Mouse (Mus musculus): ENCODE results near the gene Tut1. TPM values are rescaled to one million over a fixed set of nuclear protein-coding genes. Genes with fewer than 3 reads are reported as not detected.
"Not testable (repeated sequence)": the region's sequence is repeated elsewhere in the genome, so short reads cannot be mapped to it uniquely, and the experiment has no call there.

Gene Tut1
- polyA plus RNA-seq, 1 experiment from 2014 or later, result 23.7 TPM

GRCm38 (mm10) chr19:8996601-8997000 lies 43.0 kb downstream of the Tut1 start:
- ATAC-seq (ENCODE audit: low FRiP score), result no peak
- no peaks in the 10 kb centered on the region for H3K4me1 ChIP-seq (replicated peaks; ENCODE audit: control insufficient read depth, insufficient read depth, low read length)
- no peak overlapping the region for H3K27ac ChIP-seq (ENCODE audit: low read depth, low read length)
- H3K27me3 ChIP-seq (ENCODE audit: control insufficient read depth, insufficient read depth, low read length), result no peaks in the 10 kb centered on the region
- H3K36me3 ChIP-seq (ENCODE audit: control insufficient read depth, insufficient read depth, low read length), result no peaks in the 10 kb centered on the region
- no peak overlapping the region for H3K4me3 ChIP-seq (ENCODE audit: low read depth, low read length)
- WGBS, result 93% methylated on average over 6 of the region's 6 CpGs
- no peak for DNase-seq (ENCODE audit: low spot score)
- H3K9ac ChIP-seq (ENCODE audit: low read depth, low read length), result no peak overlapping the region
- no peak overlapping the region for H3K4me2 ChIP-seq (replicated peaks; ENCODE audit: low read depth, low read length)
- H3K9me3 ChIP-seq (ENCODE audit: control insufficient read depth, low read length), result no peaks in the 10 kb centered on the region

- H3K9ac ChIP-seq (ENCODE audit: low read depth, low read length), result no peak overlapping the region
- H3K9me3 ChIP-seq (ENCODE audit: control insufficient read depth, low read length), result no peaks in the 10 kb centered on the region
- H3K4me2 ChIP-seq (replicated peaks; ENCODE audit: low read depth, low read length), result no peak overlapping the region
- WGBS, result 76% methylated on average over 4 of the region's 4 CpGs
- no peak for DNase-seq (ENCODE audit: low spot score)
- no peaks in the 10 kb centered on the region for H3K27me3 ChIP-seq (ENCODE audit: control insufficient read depth, insufficient read depth, low read length)
- H3K4me1 ChIP-seq (replicated peaks; ENCODE audit: control insufficient read depth, insufficient read depth, low read length), result no peaks in the 10 kb centered on the region
- no peaks in the 10 kb centered on the region for H3K36me3 ChIP-seq (ENCODE audit: control insufficient read depth, insufficient read depth, low read length)
- no peak for ATAC-seq (ENCODE audit: low FRiP score)
- H3K4me3 ChIP-seq (ENCODE audit: low read depth, low read length), result no peak overlapping the region
- H3K27ac ChIP-seq (ENCODE audit: low read depth, low read length), result no peak overlapping the region
Observed at GRCm38 (mm10) chr19:8997546-8997945, 43.9 kb downstream of the Tut1 start.

- H3K4me2 ChIP-seq (replicated peaks; ENCODE audit: low read depth, low read length), result no peak overlapping the region
- WGBS, result 94% methylated on average over 6 of the region's 6 CpGs
Observed at GRCm38 (mm10) chr19:8998546-8998945, 44.9 kb downstream of the Tut1 start.

GRCm38 (mm10) chr19:8999223-8999622 lies 45.6 kb downstream of the Tut1 start:
- ATAC-seq (ENCODE audit: low FRiP score), result no peak
- H3K4me3 ChIP-seq (ENCODE audit: low read depth, low read length), result no peak overlapping the region
- no peaks in the 10 kb centered on the region for H3K9me3 ChIP-seq (ENCODE audit: control insufficient read depth, low read length)
- H3K4me2 ChIP-seq (replicated peaks; ENCODE audit: low read depth, low read length), result no peak overlapping the region
- H3K27ac ChIP-seq (ENCODE audit: low read depth, low read length), result no peak overlapping the region
- H3K9ac ChIP-seq (ENCODE audit: low read depth, low read length), result no peak overlapping the region
- no peaks in the 10 kb centered on the region for H3K4me1 ChIP-seq (replicated peaks; ENCODE audit: control insufficient read depth, insufficient read depth, low read length)
- 96% methylated on average over 4 of the region's 4 CpGs for WGBS
- no peaks in the 10 kb centered on the region for H3K36me3 ChIP-seq (ENCODE audit: control insufficient read depth, insufficient read depth, low read length)
- H3K27me3 ChIP-seq (ENCODE audit: control insufficient read depth, insufficient read depth, low read length), result no peaks in the 10 kb centered on the region
- no peak for DNase-seq (ENCODE audit: low spot score)

More at GRCm38 (mm10) chr19:8998546-8998945, 44.9 kb downstream of the Tut1 start:
- Histone ChIP-seq H3K9ac (ENCODE audit: low read depth, low read length) (no peak overlapping the region), H3K9me3 (ENCODE audit: control insufficient read depth, low read length) (no peaks in the 10 kb centered on the region), H3K36me3 (ENCODE audit: control insufficient read depth, insufficient read depth, low read length) (no peaks in the 10 kb centered on the region), H3K27me3 (ENCODE audit: control insufficient read depth, insufficient read depth, low read length) (no peaks in the 10 kb centered on the region), H3K27ac (ENCODE audit: low read depth, low read length) (no peak overlapping the region), H3K4me1 (replicated peaks; ENCODE audit: control insufficient read depth, insufficient read depth, low read length) (no peaks in the 10 kb centered on the region), H3K4me3 (ENCODE audit: low read depth, low read length) (no peak overlapping the region)
- no peak for ATAC-seq (ENCODE audit: low FRiP score)
- no peak for DNase-seq (ENCODE audit: low spot score)

- ATAC-seq (ENCODE audit: low FRiP score); DNase-seq (ENCODE audit: low spot score); H3K9ac ChIP-seq (ENCODE audit: low read depth, low read length); H3K4me3 ChIP-seq (ENCODE audit: low read depth, low read length); H3K4me2 ChIP-seq (replicated peaks; ENCODE audit: low read depth, low read length); H3K9me3 ChIP-seq (ENCODE audit: control insufficient read depth, low read length); H3K27me3 ChIP-seq (ENCODE audit: control insufficient read depth, insufficient read depth, low read length); H3K27ac ChIP-seq (ENCODE audit: low read depth, low read length); H3K4me1 ChIP-seq (replicated peaks; ENCODE audit: control insufficient read depth, insufficient read depth, low read length); H3K36me3 ChIP-seq (ENCODE audit: control insufficient read depth, insufficient read depth, low read length): not testable (repeated sequence)
- 95% methylated on average over 2 of the region's 2 CpGs for WGBS
Observed at GRCm38 (mm10) chr19:9006915-9007314, 53.3 kb downstream of the Tut1 start.

Other genes with a start within 250 kb of the Tut1 start
- gene Slc3a2, start 230.5 kb upstream of the Tut1 start, polyA plus RNA-seq (2014; fragmentation: Nextera tagmentation; extraction: Ambion mirVana), result 123 and 136 TPM in 2 replicates
- 83.6 and 87.1 TPM in 2 replicates for gene Wdr74, start 218.0 kb upstream of the Tut1 start, polyA plus RNA-seq (2014; fragmentation: Nextera tagmentation; extraction: Ambion mirVana)
- gene 1700092M07Rik, start 213.1 kb upstream of the Tut1 start, polyA plus RNA-seq (2014; fragmentation: Nextera tagmentation; extraction: Ambion mirVana), result 1.6 and 2.6 TPM in 2 replicates
- 100 and 111 TPM in 2 replicates for gene Stx5a, start 212.4 kb upstream of the Tut1 start, polyA plus RNA-seq (2014; fragmentation: Nextera tagmentation; extraction: Ambion mirVana)
- gene Nxf1, start 196.8 kb upstream of the Tut1 start, polyA plus RNA-seq (2014; fragmentation: Nextera tagmentation; extraction: Ambion mirVana), result 213 and 224 TPM in 2 replicates
- 192 and 194 TPM in 2 replicates for gene Tmem223, start 182.9 kb upstream of the Tut1 start, polyA plus RNA-seq (2014; fragmentation: Nextera tagmentation; extraction: Ambion mirVana)
- gene Tmem179b, start 179.4 kb upstream of the Tut1 start, polyA plus RNA-seq (2014; fragmentation: Nextera tagmentation; extraction: Ambion mirVana), result 46.4 and 50.8 TPM in 2 replicates
- 15.4 and 17.1 TPM in 2 replicates for gene Taf6l, start 167.4 kb upstream of the Tut1 start, polyA plus RNA-seq (2014; fragmentation: Nextera tagmentation; extraction: Ambion mirVana)
- 184 and 194 TPM in 2 replicates for gene Polr2g, start 155.3 kb upstream of the Tut1 start, polyA plus RNA-seq (2014; fragmentation: Nextera tagmentation; extraction: Ambion mirVana)
- gene Zbtb3, start 151.3 kb upstream of the Tut1 start, polyA plus RNA-seq (2014; fragmentation: Nextera tagmentation; extraction: Ambion mirVana), result 5.7 and 7.5 TPM in 2 replicates
- 47.0 and 53.1 TPM in 2 replicates for gene Ttc9c, start 134.5 kb upstream of the Tut1 start, polyA plus RNA-seq (2014; fragmentation: Nextera tagmentation; extraction: Ambion mirVana)
- gene Hnrnpul2, start 133.8 kb upstream of the Tut1 start, polyA plus RNA-seq (2014; fragmentation: Nextera tagmentation; extraction: Ambion mirVana), result 7.0 and 10.1 TPM in 2 replicates
- not detected in 2 replicates for gene AC129217.1, start 124.1 kb upstream of the Tut1 start, polyA plus RNA-seq (2014; fragmentation: Nextera tagmentation; extraction: Ambion mirVana)
- gene Bscl2, start 116.4 kb upstream of the Tut1 start, polyA plus RNA-seq (2014; fragmentation: Nextera tagmentation; extraction: Ambion mirVana), result 55.6 and 59.6 TPM in 2 replicates
- gene Gng3, start 114.7 kb upstream of the Tut1 start, polyA plus RNA-seq (2014; fragmentation: Nextera tagmentation; extraction: Ambion mirVana), result 158 TPM in 2 replicates
- 0.32 and 0.37 TPM in 2 replicates for gene Lrrn4cl, start 103.1 kb upstream of the Tut1 start, polyA plus RNA-seq (2014; fragmentation: Nextera tagmentation; extraction: Ambion mirVana)
- gene Ubxn1, start 82.4 kb upstream of the Tut1 start, polyA plus RNA-seq (2014; fragmentation: Nextera tagmentation; extraction: Ambion mirVana), result 164 and 180 TPM in 2 replicates
- 56.1 and 57.2 TPM in 2 replicates for gene Uqcc3, start 72.9 kb upstream of the Tut1 start, polyA plus RNA-seq (2014; fragmentation: Nextera tagmentation; extraction: Ambion mirVana)
- gene Lbhd1, start 70.1 kb upstream of the Tut1 start, polyA plus RNA-seq (2014; fragmentation: Nextera tagmentation; extraction: Ambion mirVana), result 89.6 and 103 TPM in 2 replicates
- not detected in 2 replicates for gene Gm49403, start 69.9 kb upstream of the Tut1 start, polyA plus RNA-seq (2014; fragmentation: Nextera tagmentation; extraction: Ambion mirVana)
- gene 1810009A15Rik, start 65.0 kb upstream of the Tut1 start, polyA plus RNA-seq (2014; fragmentation: Nextera tagmentation; extraction: Ambion mirVana), result 107 and 112 TPM in 2 replicates
- gene Gm49416, start 64.9 kb upstream of the Tut1 start, polyA plus RNA-seq (2014; fragmentation: Nextera tagmentation; extraction: Ambion mirVana), result not detected in 2 replicates
- gene Ints5, start 60.8 kb upstream of the Tut1 start, polyA plus RNA-seq (2014; fragmentation: Nextera tagmentation; extraction: Ambion mirVana), result 26.1 and 32.1 TPM in 2 replicates
- gene Ganab, start 55.8 kb upstream of the Tut1 start, polyA plus RNA-seq (2014; fragmentation: Nextera tagmentation; extraction: Ambion mirVana), result 89.8 and 102 TPM in 2 replicates
- gene B3gat3, start 33.5 kb upstream of the Tut1 start, polyA plus RNA-seq (2014; fragmentation: Nextera tagmentation; extraction: Ambion mirVana), result 43.5 and 45.8 TPM in 2 replicates
- gene Rom1, start 24.5 kb upstream of the Tut1 start, polyA plus RNA-seq (2014; fragmentation: Nextera tagmentation; extraction: Ambion mirVana), result 1.0 and 1.1 TPM in 2 replicates
- gene Eml3, start 24.3 kb upstream of the Tut1 start, polyA plus RNA-seq (2014; fragmentation: Nextera tagmentation; extraction: Ambion mirVana), result 6.5 and 7.8 TPM in 2 replicates
- gene Mta2, start 12.0 kb upstream of the Tut1 start, polyA plus RNA-seq (2014; fragmentation: Nextera tagmentation; extraction: Ambion mirVana), result 45.6 and 52.3 TPM in 2 replicates
- 462 and 475 TPM in 2 replicates for gene Eef1g, start 13.2 kb downstream of the Tut1 start, polyA plus RNA-seq (2014; fragmentation: Nextera tagmentation; extraction: Ambion mirVana)
- 6.0 and 14.1 TPM in 2 replicates for gene Ahnak, start 35.4 kb downstream of the Tut1 start, polyA plus RNA-seq (2014; fragmentation: Nextera tagmentation; extraction: Ambion mirVana)
- gene Scgb1a1, start 134.1 kb downstream of the Tut1 start, polyA plus RNA-seq (2014; fragmentation: Nextera tagmentation; extraction: Ambion mirVana), result not detected in 2 replicates
- 14.9 and 15.6 TPM in 2 replicates for gene Asrgl1, start 181.8 kb downstream of the Tut1 start, polyA plus RNA-seq (2014; fragmentation: Nextera tagmentation; extraction: Ambion mirVana)

Data from hindbrain, embryonic 11.5 days (tissue).